Mouse (Mus musculus) frontal cortex, adult (tissue): ENCODE data around the gene Adamts9.
A peak's percentile ranks its signal among the peaks of the same experiment; 100 is the strongest.

Experiments
- ATAC-seq: cut with Nextera tagmentation; 2 replicates; pipeline ENCODE4 v1.9.2; 2017; ENCODE audit warnings: mild to moderate bottlenecking, moderate library complexity, mixed read lengths; ENCODE audit not compliant: low TSS enrichment

Adamts9 gene

GRCm38 (mm10) chr6:92860285-92860912 is 82.9 kb downstream of the Adamts9 start:
- ATAC-seq = no peak

- no peak for ATAC-seq
Measured at GRCm38 (mm10) chr6:92858721-92859510, 84.4 kb downstream of the Adamts9 start.

- no peak for ATAC-seq
Measured at GRCm38 (mm10) chr6:92857761-92858160, 85.5 kb downstream of the Adamts9 start.

GRCm38 (mm10) chr6:92854873-92855272 is 88.4 kb downstream of the Adamts9 start:
- no peak for ATAC-seq

- peak; percentile 99 for ATAC-seq
Measured at GRCm38 (mm10) chr6:92850250-92850649, 93.0 kb downstream of the Adamts9 start.

GRCm38 (mm10) chr6:92849208-92849607 is 94.1 kb downstream of the Adamts9 start:
- no peak for ATAC-seq

- no peak for ATAC-seq
Measured at GRCm38 (mm10) chr6:92846614-92847013, 96.7 kb downstream of the Adamts9 start.

GRCm38 (mm10) chr6:92845898-92846297 is 97.4 kb downstream of the Adamts9 start:
- no peak for ATAC-seq

GRCm38 (mm10) chr6:92843474-92843873 is 99.8 kb downstream of the Adamts9 start:
- no peak for ATAC-seq

GRCm38 (mm10) chr6:92842000-92842399 is 101.3 kb downstream of the Adamts9 start:
- no peak for ATAC-seq

GRCm38 (mm10) chr6:92831106-92831505 is 112.2 kb downstream of the Adamts9 start:
- no peak for ATAC-seq

GRCm38 (mm10) chr6:92829148-92829547 is 114.1 kb downstream of the Adamts9 start:
- no peak for ATAC-seq

- no peak for ATAC-seq
Measured at GRCm38 (mm10) chr6:92827360-92827759, 115.9 kb downstream of the Adamts9 start.

- no peak for ATAC-seq
Measured at GRCm38 (mm10) chr6:92826561-92826960, 116.7 kb downstream of the Adamts9 start.

GRCm38 (mm10) chr6:92823991-92824390 is 119.3 kb downstream of the Adamts9 start:
- no peak for ATAC-seq

- ATAC-seq = no peak
Measured at GRCm38 (mm10) chr6:92822006-92822405, 121.3 kb downstream of the Adamts9 start.

- ATAC-seq = no peak
Measured at GRCm38 (mm10) chr6:92821606-92822005, 121.7 kb downstream of the Adamts9 start.

- no peak for ATAC-seq
Measured at GRCm38 (mm10) chr6:92817661-92818060, 125.6 kb downstream of the Adamts9 start.

GRCm38 (mm10) chr6:92816311-92816751 is 127.0 kb downstream of the Adamts9 start, which contains the start of gene A730049H05Rik:
TSS of gene A730049H05Rik (plus strand) at chr6:92816478.
- no peak for ATAC-seq

- peak; percentile 20; the same call in 1 of the 2 replicates for ATAC-seq
Measured at GRCm38 (mm10) chr6:92812702-92813370, 130.5 kb downstream of the Adamts9 start.

- no peak for ATAC-seq
Measured at GRCm38 (mm10) chr6:92811566-92811965, 131.7 kb downstream of the Adamts9 start.

- ATAC-seq = no peak
Measured at GRCm38 (mm10) chr6:92810628-92811027, 132.7 kb downstream of the Adamts9 start.

GRCm38 (mm10) chr6:92809818-92810217 is 133.5 kb downstream of the Adamts9 start:
- no peak for ATAC-seq
